Mouse (Mus musculus) embryonic facial prominence, embryonic 13.5 days (tissue): ENCODE results near the gene Vamp2. TPM values are rescaled to one million over a fixed set of nuclear protein-coding genes. Genes with fewer than 3 reads are reported as not detected.
A peak's percentile ranks its signal among the peaks of the same experiment; 100 is the strongest.

ENCODE experiments used
- ATAC-seq: fragments of 200-750 bp; cut with Nextera tagmentation; 2 replicates; pipeline ENCODE4 v1.8.0; 2017; ENCODE audit warnings: low read depth; ENCODE audit not compliant: insufficient number of reproducible peaks, insufficient read depth, low FRiP score, low TSS enrichment
- H3K27ac ChIP-seq: fragments of 300-500 bp; sonication (generic); 2 replicates; pipeline ENCODE4 v1.5.1; 2015; ENCODE audit warnings: moderate library complexity, mild to moderate bottlenecking, inconsistent platforms
- H3K27me3 ChIP-seq: fragments of 300-500 bp; sonication (generic); 2 replicates; pipeline ENCODE4 v1.6.1; 2015; ENCODE audit warnings: mild to moderate bottlenecking, inconsistent platforms
- H3K36me3 ChIP-seq: fragments of 300-500 bp; sonication (generic); 2 replicates; pipeline ENCODE4 v1.6.1; 2015; ENCODE audit warnings: mild to moderate bottlenecking, inconsistent platforms
- H3K4me1 ChIP-seq: fragments of 300-500 bp; sonication (generic); 2 replicates; pipeline ENCODE4 v1.6.1; 2015; ENCODE audit warnings: inconsistent platforms
- H3K4me2 ChIP-seq: fragments of 300-500 bp; sonication (generic); 2 replicates; pipeline ENCODE4 v1.6.1; 2015; ENCODE audit warnings: moderate library complexity, mild to moderate bottlenecking, inconsistent platforms
- H3K4me3 ChIP-seq: fragments of 300-500 bp; sonication (generic); 2 replicates; pipeline ENCODE4 v1.5.1; 2015; ENCODE audit warnings: mild to moderate bottlenecking, inconsistent platforms
- H3K9ac ChIP-seq: fragments of 300-500 bp; sonication (generic); 2 replicates; pipeline ENCODE4 v1.6.1; 2015; ENCODE audit warnings: mild to moderate bottlenecking, inconsistent platforms
- H3K9me3 ChIP-seq: fragments of 300-500 bp; sonication (generic); 2 replicates; pipeline ENCODE4 v1.6.1; 2016; ENCODE audit warnings: inconsistent platforms
- WGBS: fragments of 180-500 bp; shearing (Covaris S2); methylation state at CpG from one replicate; pipeline ENCODE4 v1.1.7; 2015; ENCODE audit warnings: mixed read lengths; 5-methylcytosine and 5-hydroxymethylcytosine counted together
- polyA plus RNA-seq: library from polyadenylated mRNA; unstranded; fragments of >200 nt; fragmentation: Nextera tagmentation; extraction: Ambion mirVana; gene quantifications from 2 replicates; pipeline ENCODE4 v1.2.1, GENCODE M21; 2015

The Vamp2 gene
- polyA plus RNA-seq, 1 experiment from 2014 or later, result 101 TPM

DNA sequence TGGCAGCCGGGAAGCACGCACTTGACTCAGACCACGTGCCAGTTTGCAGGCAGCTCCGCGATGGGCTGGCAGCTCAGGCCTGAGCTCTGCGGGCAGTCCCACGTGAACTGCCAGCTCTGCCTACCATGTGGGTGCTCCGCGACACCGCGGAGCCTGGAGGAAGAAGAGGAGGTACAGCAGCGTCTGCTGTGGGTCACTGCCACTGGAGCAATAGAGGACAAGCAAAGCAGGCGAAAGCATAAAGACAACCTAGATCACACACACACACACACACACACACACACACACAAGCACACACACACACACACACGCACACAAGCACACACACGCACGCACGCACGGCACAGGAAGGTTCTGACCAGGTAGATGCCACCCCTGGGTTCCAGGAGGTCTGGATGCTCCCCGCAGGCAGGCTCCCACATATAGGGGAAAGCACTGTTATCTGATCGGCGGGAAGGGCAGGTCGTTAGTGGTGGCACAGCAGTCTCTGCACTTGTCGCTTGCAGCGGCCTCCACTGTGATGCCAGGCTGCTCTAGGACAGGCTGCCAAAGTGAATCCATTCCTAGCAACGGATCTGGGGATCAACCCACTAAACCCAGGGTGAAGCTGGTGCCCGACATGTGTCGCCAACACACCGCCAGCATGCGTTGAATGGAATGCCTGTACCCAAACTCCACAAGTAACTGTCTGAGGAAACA is 22.0 kb upstream of the Vamp2 start:
- Histone ChIP-seq H3K27me3 (no peaks in the 10 kb centered on the region), H3K4me3 (peak overlapping the region; percentile 44), H3K9me3 (no peaks in the 10 kb centered on the region), H3K9ac (peak overlapping the region; percentile 68), H3K4me2 (peak overlapping the region; percentile 89), H3K27ac (no peak overlapping the region), H3K36me3 (no peaks in the 10 kb centered on the region), H3K4me1 (peaks cover 38% of the 10 kb centered on the region)
- no peak for ATAC-seq
- 2% methylated on average over 29 of the region's 29 CpGs for WGBS

DNA sequence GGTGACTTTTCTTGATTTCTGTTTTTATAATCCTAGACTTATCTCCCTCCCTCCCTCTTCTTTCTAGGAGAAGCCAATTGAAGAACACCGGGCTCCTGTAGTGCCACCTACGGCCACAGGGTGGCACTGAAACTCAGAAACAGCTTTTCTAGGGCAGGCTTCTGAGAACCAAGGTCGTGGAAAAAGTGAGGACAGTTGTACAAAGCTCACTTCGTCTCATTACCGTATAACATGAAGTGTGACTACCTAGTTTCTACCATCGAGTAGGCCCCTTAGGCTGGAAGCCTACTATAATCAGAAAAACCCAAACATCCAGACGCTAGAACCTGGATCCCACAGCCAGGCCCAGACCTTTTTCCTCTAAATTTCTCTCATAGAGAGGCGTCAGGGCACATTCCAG is 21.3 kb upstream of the Vamp2 start:
- no peak for ATAC-seq
- no peak overlapping the region for H3K27ac ChIP-seq
- peak overlapping the region; percentile 89 for H3K4me2 ChIP-seq
- WGBS, result 7% methylated on average over 8 of the region's 8 CpGs
- no peaks in the 10 kb centered on the region for H3K9me3 ChIP-seq
- H3K27me3 ChIP-seq, result no peaks in the 10 kb centered on the region
- no peaks in the 10 kb centered on the region for H3K36me3 ChIP-seq
- H3K9ac ChIP-seq, result peak overlapping the region; percentile 68
- peak overlapping the region; percentile 44 for H3K4me3 ChIP-seq
- H3K4me1 ChIP-seq, result peaks cover 40% of the 10 kb centered on the region

DNA sequence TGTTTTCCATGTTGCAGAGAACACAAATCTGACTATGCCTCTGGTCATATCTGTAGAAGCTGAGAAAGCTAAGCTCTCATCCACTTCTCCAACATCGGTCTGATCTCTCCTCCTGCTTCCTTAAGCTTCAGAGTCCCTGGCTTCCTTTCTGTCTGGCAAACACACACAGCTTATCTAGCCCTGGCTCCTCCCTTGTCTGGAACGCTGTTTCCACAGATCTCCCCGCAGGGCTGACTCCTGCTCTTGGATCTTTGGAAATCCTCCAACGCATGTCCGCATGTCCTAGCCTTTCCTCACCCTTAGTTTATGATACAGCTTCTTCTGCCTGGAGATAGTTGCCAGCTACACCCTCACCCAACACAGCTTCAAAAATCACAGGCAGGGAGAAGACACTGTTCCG is 20.7 kb upstream of the Vamp2 start:
- no peak overlapping the region for H3K27ac ChIP-seq
- H3K27me3 ChIP-seq, result no peaks in the 10 kb centered on the region
- no peak overlapping the region for H3K4me2 ChIP-seq
- no peak overlapping the region for H3K4me3 ChIP-seq
- H3K9ac ChIP-seq, result no peak overlapping the region
- 55% methylated on average over 6 of the region's 6 CpGs for WGBS
- peaks cover 46% of the 10 kb centered on the region for H3K4me1 ChIP-seq
- no peak for ATAC-seq
- no peaks in the 10 kb centered on the region for H3K9me3 ChIP-seq
- no peaks in the 10 kb centered on the region for H3K36me3 ChIP-seq

DNA sequence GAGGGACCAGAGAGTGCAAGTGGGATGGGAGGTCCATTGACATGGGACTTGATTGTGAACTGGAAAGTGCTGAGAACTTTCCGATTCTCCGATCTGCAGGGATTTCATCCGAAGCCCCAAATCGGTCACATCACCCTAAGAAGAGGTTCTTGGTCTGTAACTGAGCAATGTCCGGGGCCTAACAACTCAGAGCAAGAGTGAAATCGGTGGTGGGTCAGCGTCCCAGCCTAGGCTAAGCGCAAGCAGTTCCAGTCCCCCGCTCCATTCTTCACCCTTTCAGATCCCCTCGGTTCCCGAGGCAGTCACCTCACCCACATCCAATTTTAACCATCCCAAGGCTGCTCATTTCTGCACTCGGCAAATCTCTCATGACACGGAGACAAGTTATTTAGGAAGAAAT is 18.2 kb upstream of the Vamp2 start:
- H3K4me1 ChIP-seq, result peaks cover 45% of the 10 kb centered on the region
- no peak for ATAC-seq
- WGBS, result under 1% methylated on average over 13 of the region's 13 CpGs

DNA sequence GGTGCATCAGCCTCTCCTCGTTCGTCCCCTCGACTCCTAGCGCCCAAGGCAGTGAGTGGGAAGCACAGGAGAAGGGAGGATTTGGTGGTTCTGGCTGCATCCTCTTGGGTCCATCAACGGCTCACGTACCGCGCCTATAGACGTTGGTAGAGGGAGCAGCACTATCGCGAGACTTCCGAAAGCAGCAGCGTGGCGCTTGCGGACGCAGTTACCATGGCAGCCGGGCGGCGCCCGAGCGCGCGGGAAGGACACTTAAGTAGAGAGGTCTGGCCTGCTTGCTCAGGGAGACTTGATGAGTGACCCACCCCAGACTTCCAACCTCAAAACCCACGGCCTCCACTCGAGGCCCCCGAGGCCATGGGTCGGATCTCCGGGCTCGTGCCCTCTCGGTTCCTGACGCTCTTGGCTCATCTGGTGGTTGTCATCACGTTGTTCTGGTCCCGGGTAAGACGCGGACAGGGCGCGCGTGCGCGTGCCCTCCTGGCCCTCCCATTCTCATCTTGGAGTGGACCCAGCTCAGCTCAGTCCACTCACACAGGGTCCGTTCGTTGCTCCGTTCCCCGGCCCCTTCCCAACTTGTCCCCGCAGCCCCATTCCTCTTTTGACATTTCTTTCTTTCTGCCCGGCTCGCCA is 17.6 kb upstream of the Vamp2 start, which contains the start of gene Tmem107:
Gene Tmem107 (plus strand): TSS at position 217 of the 633 bp plus-strand sequence.
- Histone ChIP-seq H3K4me3 (peak within 1 kb of the TSS; percentile 64), H3K27ac (peak within 1 kb of the TSS; percentile 97), H3K4me1 (peaks cover 45% of the 10 kb centered on the region), H3K4me2 (peak within 1 kb of the TSS; percentile 81), H3K27me3 (no peaks in the 10 kb centered on the region), H3K9me3 (no peaks in the 10 kb centered on the region), H3K9ac (peak within 1 kb of the TSS; percentile 85), H3K36me3 (no peaks in the 10 kb centered on the region)
- WGBS, result under 1% methylated on average over 47 of the region's 47 CpGs
- peak; percentile 91 for ATAC-seq

More for the DNA sequence above, 18.2 kb upstream of the Vamp2 start:
- H3K4me3 ChIP-seq, result peak overlapping the region; percentile 64
- H3K9ac ChIP-seq, result peak overlapping the region; percentile 85
- peak overlapping the region; percentile 97 for H3K27ac ChIP-seq
- peak overlapping the region; percentile 81 for H3K4me2 ChIP-seq
- H3K9me3 ChIP-seq, result no peaks in the 10 kb centered on the region
- no peaks in the 10 kb centered on the region for H3K36me3 ChIP-seq
- H3K27me3 ChIP-seq, result no peaks in the 10 kb centered on the region

GRCm38 (mm10) chr11:69071262-69071661 is 17.0 kb upstream of the Vamp2 start:
- Histone ChIP-seq H3K4me3 (peak overlapping the region; percentile 64), H3K9me3 (no peaks in the 10 kb centered on the region), H3K9ac (peak overlapping the region; percentile 85), H3K4me1 (peaks cover 40% of the 10 kb centered on the region), H3K36me3 (no peaks in the 10 kb centered on the region), H3K27me3 (no peaks in the 10 kb centered on the region), H3K27ac (peak overlapping the region; percentile 97), H3K4me2 (peak overlapping the region; percentile 81)
- no peak for ATAC-seq
- 23% methylated on average over 9 of the region's 9 CpGs for WGBS

DNA sequence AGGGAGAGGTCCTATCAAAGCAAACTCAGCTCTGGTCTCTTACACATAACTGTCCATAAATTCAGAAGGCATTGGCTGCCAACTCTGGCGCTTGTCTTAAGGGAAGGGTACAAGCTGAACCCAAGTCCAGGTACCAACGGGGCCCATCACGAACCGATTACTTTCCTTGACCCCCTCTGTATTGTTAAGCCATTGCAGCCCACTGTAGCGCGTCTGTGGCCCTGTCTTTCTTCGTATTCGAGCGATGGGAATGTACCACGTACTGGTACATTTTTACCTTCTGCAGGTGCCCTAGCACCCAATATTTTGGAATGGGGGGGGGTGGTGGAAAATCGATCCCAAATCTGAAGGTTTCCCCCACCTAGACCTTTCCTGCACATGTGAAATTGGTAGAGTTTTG is 16.1 kb upstream of the Vamp2 start:
- peak overlapping the region; percentile 81 for H3K4me2 ChIP-seq
- H3K36me3 ChIP-seq, result no peaks in the 10 kb centered on the region
- H3K9me3 ChIP-seq, result no peaks in the 10 kb centered on the region
- peak overlapping the region; percentile 62; the same call in 1 of the 2 replicates for H3K9ac ChIP-seq
- ATAC-seq, result no peak
- WGBS, result 87% methylated on average over 11 of the region's 11 CpGs
- peak overlapping the region; percentile 29 for H3K4me3 ChIP-seq
- no peaks in the 10 kb centered on the region for H3K27me3 ChIP-seq
- H3K27ac ChIP-seq, result peak overlapping the region; percentile 90
- H3K4me1 ChIP-seq, result peaks cover 33% of the 10 kb centered on the region

GRCm38 (mm10) chr11:69072666-69073064 is 15.6 kb upstream of the Vamp2 start:
- 13% methylated on average over 9 of the region's 9 CpGs for WGBS
- peak overlapping the region; percentile 81 for H3K4me2 ChIP-seq
- H3K9ac ChIP-seq, result peak overlapping the region; percentile 62
- ATAC-seq, result no peak
- peak overlapping the region; percentile 29 for H3K4me3 ChIP-seq
- H3K36me3 ChIP-seq, result no peaks in the 10 kb centered on the region
- H3K4me1 ChIP-seq, result peaks cover 28% of the 10 kb centered on the region
- peak overlapping the region; percentile 90 for H3K27ac ChIP-seq
- H3K27me3 ChIP-seq, result no peaks in the 10 kb centered on the region
- no peaks in the 10 kb centered on the region for H3K9me3 ChIP-seq

DNA sequence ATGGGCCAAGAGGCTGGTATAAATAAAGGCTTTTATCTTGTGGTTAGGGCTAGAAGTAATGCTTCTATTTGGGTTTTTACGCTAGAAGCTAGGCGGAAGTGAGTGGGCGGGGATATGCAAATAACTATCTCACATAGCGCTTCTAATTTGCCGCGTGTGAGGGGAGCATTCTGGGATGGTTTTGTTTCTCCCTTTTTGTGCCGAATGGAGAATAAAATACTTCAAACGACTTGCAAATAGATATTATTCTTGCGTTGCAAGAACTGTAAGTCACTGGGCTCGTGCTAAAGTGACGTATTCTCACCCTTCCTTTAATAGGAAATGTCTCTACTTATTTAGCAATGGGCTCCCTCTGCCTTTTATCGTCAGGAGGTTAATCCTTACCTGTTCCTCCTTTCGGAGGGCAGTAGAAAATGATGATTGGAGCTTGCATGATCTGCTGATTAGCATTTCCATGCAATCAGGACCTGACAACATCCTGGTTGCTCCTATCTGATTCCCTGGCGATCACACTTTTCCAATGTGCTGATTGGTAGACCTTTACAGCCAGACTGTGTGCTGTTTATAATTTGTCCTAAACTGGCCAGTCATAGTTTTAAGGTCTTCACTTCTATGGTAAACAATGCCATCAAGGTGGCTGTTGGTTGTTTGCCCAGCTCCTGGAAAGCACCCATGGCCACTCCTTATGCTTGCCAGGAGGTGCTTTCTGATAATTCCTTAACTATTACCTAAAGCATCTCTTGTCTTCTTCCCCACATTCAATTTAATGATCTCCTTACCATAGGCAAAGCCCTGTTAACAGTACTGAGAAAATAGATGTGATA is 15.0 kb upstream of the Vamp2 start:
- ATAC-seq, result 0 out of 2 replicates have a peak, but pooled peaks have one; percentile 29
- H3K4me2 ChIP-seq, result peak overlapping the region; percentile 81
- peak overlapping the region; percentile 90 for H3K27ac ChIP-seq
- H3K27me3 ChIP-seq, result no peaks in the 10 kb centered on the region
- H3K4me3 ChIP-seq, result peak overlapping the region; percentile 29
- peaks cover 28% of the 10 kb centered on the region for H3K4me1 ChIP-seq
- peak overlapping the region; percentile 62 for H3K9ac ChIP-seq
- under 1% methylated on average over 14 of the region's 14 CpGs for WGBS
- no peaks in the 10 kb centered on the region for H3K36me3 ChIP-seq
- H3K9me3 ChIP-seq, result no peaks in the 10 kb centered on the region

DNA sequence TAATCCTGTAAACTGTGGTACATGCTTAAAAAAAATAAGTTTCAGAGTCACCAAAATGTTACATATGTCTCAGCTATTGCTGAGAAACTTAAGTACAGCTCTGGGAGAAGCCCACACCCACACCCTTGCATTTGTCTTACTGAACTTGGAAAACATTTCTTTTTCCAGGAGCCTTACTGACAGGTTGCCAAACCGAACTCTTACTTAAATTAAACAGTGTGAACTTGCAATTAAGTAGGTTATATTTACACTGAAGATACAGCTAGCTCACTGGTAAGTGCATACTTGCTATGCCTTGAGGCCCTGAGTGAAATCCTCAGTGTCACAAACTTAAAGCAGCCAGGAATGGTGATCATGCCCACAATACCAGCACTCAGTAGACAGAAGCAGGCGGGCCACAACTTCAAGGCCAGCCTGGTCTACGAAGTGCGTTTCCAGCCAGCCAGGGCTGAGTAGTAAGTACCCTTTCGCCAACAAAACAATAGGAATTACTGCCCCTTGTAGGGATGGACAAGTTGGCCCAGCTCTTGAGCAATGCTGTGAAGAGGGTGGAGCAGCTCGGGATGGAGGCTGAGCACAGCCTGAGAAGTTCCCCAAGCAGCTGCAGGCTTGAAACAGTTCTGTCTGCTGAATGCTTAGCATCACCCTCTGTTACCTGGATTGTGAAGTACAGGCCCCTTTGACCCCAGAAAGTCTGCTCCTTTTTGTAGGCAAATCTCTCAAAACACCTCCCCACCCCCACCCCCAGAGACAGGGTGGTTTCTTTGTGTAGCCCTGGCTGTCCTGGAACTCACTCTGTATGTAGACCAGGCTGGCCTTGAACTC is 14.1 kb upstream of the Vamp2 start:
- Histone ChIP-seq H3K4me2 (peak overlapping the region; percentile 81; the same call in 1 of the 2 replicates), H3K4me3 (no peak overlapping the region), H3K4me1 (peaks cover 28% of the 10 kb centered on the region), H3K9me3 (no peaks in the 10 kb centered on the region), H3K27ac (peak overlapping the region; percentile 90), H3K36me3 (no peaks in the 10 kb centered on the region), H3K27me3 (no peaks in the 10 kb centered on the region), H3K9ac (peak overlapping the region; percentile 36; the same call in 1 of the 2 replicates)
- WGBS, result 33% methylated on average over 6 of the region's 6 CpGs
- no peak for ATAC-seq

DNA sequence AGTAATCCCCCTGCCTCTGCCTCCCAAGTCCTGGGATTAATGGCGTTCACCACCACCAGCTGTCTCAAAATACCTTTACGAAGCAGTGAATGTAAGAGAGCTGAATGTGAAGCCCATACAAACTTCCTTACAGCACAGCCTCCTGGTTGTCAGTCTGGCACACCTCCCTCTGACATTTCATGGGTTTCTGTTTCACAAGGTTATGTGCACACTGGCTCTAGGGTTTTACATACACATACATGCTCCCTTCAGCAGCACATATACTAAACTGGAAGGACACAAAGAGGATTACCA is 13.6 kb upstream of the Vamp2 start:
- Histone ChIP-seq H3K4me2 (no peak overlapping the region), H3K27ac (peak overlapping the region; percentile 90; the same call in 1 of the 2 replicates), H3K36me3 (no peaks in the 10 kb centered on the region), H3K27me3 (no peaks in the 10 kb centered on the region), H3K4me1 (peaks cover 27% of the 10 kb centered on the region), H3K4me3 (no peak overlapping the region), H3K9ac (no peak overlapping the region), H3K9me3 (no peaks in the 10 kb centered on the region)
- 47% methylated on average over 2 of the region's 2 CpGs for WGBS
- ATAC-seq, result no peak
